10 mouse cellular contexts compared by ENCODE assay signal in genomic region chr5:97330074-97330473, GRCm38 (mm10).
A peak's percentile ranks its signal among the peaks of the same experiment; 100 is the strongest.
DNase-seq lines count a peak whose midpoint lies in the region; ATAC-seq and TF ChIP-seq lines count a peak whose summit lies in the region.
"Had no signal": no experiment of that assay in that cellular context is flagged by ENCODE, and none has a peak within 500 bp of the region (broad histone marks: within the 10 kb centered on the region; RNA-seq: fewer than 3 reads in every experiment).

No protein-coding gene starts in this region.

- no peak overlapping the region for H3K4me2 ChIP-seq in intestine, postnatal 0 days (replicated peaks; ENCODE audit: low read depth)

- DNase-seq in gastrocnemius, adult 2 months, result no peak
- DNase-seq in gastrocnemius, postnatal 4 days (ENCODE audit: low spot score in 2 of 2), result no peak
- DNase-seq in left cerebral cortex, postnatal 4 days, result peak; percentile 24
- DNase-seq in left cerebral cortex, postnatal 10 days (ENCODE audit: extremely low spot score in 1 of 2, low spot score in 2 of 2), result no peak
- DNase-seq in skeletal muscle tissue, adult 2 months (ENCODE audit: low read depth, low spot score), result peak; percentile 22
- no peak for DNase-seq in adrenal gland, postnatal 10 days
- DNase-seq: thymus, adult 18-20 months had no signal

- 37% methylated on average over 1 of the region's 1 CpGs for WGBS in intestine, postnatal 0 days

- intact Hi-C loops in gastrocnemius, adult 2 months (cut with DNase I), result no loop called here
- intact Hi-C loops in left cerebral cortex, postnatal 4 days (cut with DNase I), result no loop called here
- intact Hi-C loops in left cerebral cortex, postnatal 10 days (cut with DNase I), result no loop called here

- no peak overlapping the region for H3K9ac ChIP-seq in intestine, postnatal 0 days (ENCODE audit: low read depth, low read length)

- peak; percentile 37; the same call in 1 of the 2 replicates for TF ChIP-seq CTCF in gastrocnemius, adult 2 months (IDR thresholded peaks at IDR 0.05)
- peak; percentile 69 for TF ChIP-seq CTCF in intestine, postnatal 0 days (IDR thresholded peaks at IDR 0.05; ENCODE audit: low read depth)

- no peaks in the 10 kb centered on the region for H3K36me3 ChIP-seq in intestine, postnatal 0 days (ENCODE audit: control insufficient read depth, insufficient read depth)

- H3K9me3 ChIP-seq in intestine, postnatal 0 days (ENCODE audit: control insufficient read depth), result no peaks in the 10 kb centered on the region
- H3K9me3 ChIP-seq: megakaryocyte, embryonic 14.5 days had no signal

- H3K27me3 ChIP-seq in intestine, postnatal 0 days (replicated peaks; ENCODE audit: control insufficient read depth, insufficient read depth, low read length), result no peaks in the 10 kb centered on the region
- H3K27me3 ChIP-seq: megakaryocyte, embryonic 14.5 days had no signal

- no peak overlapping the region for H3K27ac ChIP-seq in gastrocnemius, adult 2 months
- H3K27ac ChIP-seq in intestine, postnatal 0 days (ENCODE audit: low read depth, low read length), result no peak overlapping the region

- no peak for ATAC-seq in intestine, postnatal 0 days
- ATAC-seq in erythroid progenitor cell, adult 5-6 weeks (replicated peaks; ENCODE audit: low FRiP score, poor library complexity, severe bottlenecking), result no peak

- H3K4me1 ChIP-seq in intestine, postnatal 0 days (replicated peaks; ENCODE audit: control insufficient read depth, insufficient read depth, low read length), result no peaks in the 10 kb centered on the region
- H3K4me1 ChIP-seq: megakaryocyte, embryonic 14.5 days had no signal

- no peak overlapping the region for H3K4me3 ChIP-seq in gastrocnemius, adult 2 months
- no peak overlapping the region for H3K4me3 ChIP-seq in intestine, postnatal 0 days (ENCODE audit: low read depth, low read length)
- H3K4me3 ChIP-seq: megakaryocyte, embryonic 14.5 days had no signal

Comparison
In these comparisons a context has a peak if more than half of its experiments do, and no peak if none do; other contexts are left out.
1. DNase-seq: peak in left cerebral cortex, postnatal 4 days (single experiment) and skeletal muscle tissue, adult 2 months (single experiment); none in gastrocnemius, adult 2 months (single experiment), gastrocnemius, postnatal 4 days (0 of 2), left cerebral cortex, postnatal 10 days (0 of 2) and adrenal gland, postnatal 10 days (single experiment).